Mouse (Mus musculus) T-helper 2 cell (primary cell): ENCODE data around the gene Yod1.

Experiments
- in situ Hi-C: fragments of 300-600 bp; cut with MboI, MseI; formaldehyde crosslinking; loops from one replicate; pipeline ENCODE4 v1.15.1; 2025; ENCODE audit warnings: high pct_unique_total_duplicates

Gene Yod1

DNA sequence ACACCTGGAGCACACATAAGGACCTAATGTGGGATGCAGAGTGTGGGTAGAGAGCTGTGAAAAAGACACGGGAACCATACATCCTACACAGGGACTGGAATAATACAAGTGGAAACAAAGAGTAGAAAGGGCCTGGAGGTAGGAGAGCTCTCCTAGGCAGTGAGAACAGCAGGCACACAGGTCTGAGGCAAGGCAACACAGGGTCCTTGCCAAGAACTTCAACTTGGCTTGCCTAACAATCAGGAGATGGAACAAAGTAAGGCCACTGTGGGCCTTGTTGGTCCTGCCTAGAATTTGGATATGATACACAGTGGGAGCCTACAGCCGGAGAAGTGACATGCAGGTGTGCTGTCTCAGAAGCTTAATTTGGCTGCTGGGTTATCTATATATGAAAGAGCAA is 52.8 kb downstream of the Yod1 start:
- in situ Hi-C loops, result no loop called here

DNA sequence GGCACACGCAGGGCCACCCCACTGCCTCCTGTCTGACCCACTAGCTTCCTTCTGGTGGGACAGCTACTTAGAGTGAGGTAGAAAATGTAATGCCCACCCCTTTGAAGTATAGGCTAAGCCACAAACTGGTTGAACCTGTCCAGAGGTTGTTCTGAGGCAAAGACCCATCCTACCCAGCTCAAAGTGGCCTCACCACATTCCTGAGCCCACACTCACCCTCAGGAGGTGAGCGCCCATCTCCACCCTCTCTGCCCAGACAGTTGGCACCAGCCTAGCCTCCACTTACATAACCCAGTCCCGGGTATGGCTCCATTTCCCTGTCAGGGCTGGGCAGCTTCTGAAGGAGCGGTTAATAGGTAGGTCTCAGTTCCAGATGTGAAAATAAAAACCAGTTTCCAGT is 53.4 kb downstream of the Yod1 start:
- in situ Hi-C loops, result no loop called here

DNA sequence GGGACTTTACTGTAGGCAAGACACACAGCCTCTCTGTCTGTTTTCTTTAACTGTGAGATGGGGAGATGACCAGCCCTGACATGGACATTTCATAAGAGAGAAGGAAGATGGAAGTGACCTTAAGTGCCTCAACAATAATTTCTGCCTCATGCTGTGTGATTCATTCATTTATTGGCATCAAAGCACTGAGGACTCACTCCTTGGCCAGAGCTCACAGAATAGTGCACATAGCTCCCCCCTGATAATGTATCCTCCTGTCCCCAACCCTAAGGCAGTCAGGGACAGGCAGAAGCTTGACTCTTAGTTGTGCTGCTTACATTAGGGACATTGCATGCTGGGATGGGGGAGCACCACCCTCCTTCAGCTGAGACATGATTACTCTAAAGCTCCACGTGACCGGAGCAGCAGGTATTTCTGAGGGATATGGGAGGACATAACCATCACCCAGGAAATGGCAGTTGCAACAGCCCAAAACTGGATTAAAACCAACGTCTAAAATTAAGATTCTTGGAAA is 53.9 kb downstream of the Yod1 start:
- in situ Hi-C loops, result no loop called here
